Mouse (Mus musculus) thymus, adult 2 months (tissue): ENCODE measurements around the gene Abca1.

Source experiments
- CTCF ChIP-seq: fragments of 200-500 bp; IDR thresholded peaks from 2 replicates; pipeline ENCODE4 v1.5.1; 2012; ENCODE audit warnings: mild to moderate bottlenecking, control low read depth, low read length, moderate library complexity, borderline replicate concordance; ENCODE audit not compliant: control insufficient read depth, poor library complexity, insufficient read depth; ENCODE audit errors: extremely low read depth
- POLR2A ChIP-seq: fragments of 200-500 bp; IDR thresholded peaks from 2 replicates; pipeline ENCODE4 v1.6.1; 2012; ENCODE audit warnings: mild to moderate bottlenecking, low read length, control low read depth, moderate library complexity; ENCODE audit not compliant: control insufficient read depth, poor library complexity, insufficient read depth; ENCODE audit errors: extremely low read depth

DNA sequence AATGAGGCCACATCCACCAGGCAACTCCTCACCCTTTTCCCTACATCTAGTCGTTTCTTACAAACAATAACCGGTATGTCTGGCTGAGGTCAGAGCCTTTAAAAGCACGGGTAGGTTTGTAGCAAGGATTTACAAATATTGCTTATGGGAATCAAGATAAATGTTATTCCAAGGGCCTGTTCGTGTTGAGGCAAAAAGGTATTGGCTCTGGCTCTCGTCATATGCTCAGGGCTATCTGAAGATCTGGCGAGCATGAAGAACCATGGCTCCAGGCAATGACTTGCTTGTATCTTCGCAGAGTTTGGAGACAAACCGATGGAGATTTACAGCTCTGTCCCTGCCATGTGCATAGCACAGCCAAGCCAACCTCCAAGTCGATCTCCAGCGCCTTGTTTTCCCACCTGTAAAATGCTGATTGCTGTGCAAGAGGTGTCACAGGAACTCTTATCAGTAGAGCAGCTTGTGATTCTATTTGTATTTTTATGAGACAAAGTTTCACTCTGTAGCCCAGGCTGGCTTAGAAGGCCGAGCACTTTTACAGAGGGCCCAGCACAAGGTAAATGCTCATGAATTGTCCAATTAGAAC is 29.9 kb downstream of the Abca1 start:
- no peak for TF ChIP-seq CTCF
- TF ChIP-seq POLR2A, result no peak
